Mouse (Mus musculus) erythroblast, embryonic 14.5 days (primary cell): Measurements from ENCODE around the gene Slc4a1.

Experiments used
- GATA1 ChIP-seq: IDR thresholded peaks from 2 replicates; pipeline ENCODE4 v1.6.1; 2012; ENCODE audit warnings: low read length, inconsistent platforms, mixed read lengths
- TAL1 ChIP-seq: IDR thresholded peaks from 3 replicates; pipeline ENCODE4 v1.6.1; 2012; ENCODE audit warnings: low read length, inconsistent platforms, mixed read lengths

- no peak for TF ChIP-seq GATA1
- TF ChIP-seq TAL1: no peak
Observed at GRCm38 (mm10) chr11:102381341-102382100, 15.5 kb upstream of the Slc4a1 start.
